Mouse (Mus musculus): ENCODE results near the gene Depdc1b.

DNA sequence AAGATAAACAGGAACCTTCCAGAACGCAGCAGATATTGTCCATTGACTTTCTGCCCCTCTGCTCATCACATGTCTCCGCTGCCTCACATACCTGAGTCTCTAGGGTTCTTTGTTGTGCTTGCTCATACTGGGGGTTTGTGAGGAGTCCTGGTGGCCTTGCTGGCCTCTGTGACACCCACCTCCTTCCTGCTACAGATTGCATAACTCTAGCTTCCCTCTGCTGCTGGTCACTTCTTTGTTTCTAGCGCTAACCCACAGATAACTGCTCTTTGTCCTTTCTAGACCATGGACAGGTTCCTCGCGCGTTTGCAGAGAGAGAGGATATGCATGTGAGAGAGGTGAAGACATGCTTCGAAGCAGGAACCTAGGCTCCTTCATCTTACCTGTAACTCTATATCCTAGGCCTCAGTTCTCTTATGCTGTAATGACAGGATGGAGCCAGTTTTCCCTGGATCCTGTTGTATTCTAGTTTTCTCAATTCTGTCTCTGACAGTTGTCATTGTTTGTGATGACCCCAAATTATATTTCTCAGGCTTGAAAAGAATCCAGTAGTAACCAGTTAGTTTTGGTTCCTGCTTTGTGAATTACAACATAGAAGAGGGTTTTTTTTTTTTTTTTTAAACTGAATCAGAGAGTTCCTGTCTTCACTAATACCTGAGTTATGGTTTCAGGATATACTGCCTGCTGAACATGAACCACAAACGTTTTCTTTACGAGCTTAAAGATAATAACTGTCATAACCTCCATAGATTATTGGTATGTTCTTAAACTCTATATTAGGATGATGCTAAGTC lies 48.1 kb upstream of the Depdc1b start:
- TF ChIP-seq CTCF (IDR thresholded peaks at IDR 0.05; ENCODE audit: extremely low read depth, insufficient read depth, low read length) = no peak
- no peak for TF ChIP-seq POLR2A (IDR thresholded peaks at IDR 0.05; ENCODE audit: extremely low read depth, insufficient read depth, low read length)
